Mouse (Mus musculus) heart, adult 8-10 months (tissue): ENCODE measurements around the gene Rnd3. TPM values are rescaled to one million over a fixed set of nuclear protein-coding genes. Genes with fewer than 3 reads are reported as not detected.

Experiments used
- DNase-seq: peaks from one replicate; pipeline ENCODE4 v3.0.0; 2022; ENCODE audit warnings: low spot score
- total RNA-seq, 4 experiments: library from RNA; stranded (reverse); gene quantifications; 2 replicates each; pipeline ENCODE4 v1.2.4; 2022

The Rnd3 gene
- total RNA-seq, 4 experiments from 2014 or later, result 11.8 to 15.6 (median 15.0) TPM

DNA sequence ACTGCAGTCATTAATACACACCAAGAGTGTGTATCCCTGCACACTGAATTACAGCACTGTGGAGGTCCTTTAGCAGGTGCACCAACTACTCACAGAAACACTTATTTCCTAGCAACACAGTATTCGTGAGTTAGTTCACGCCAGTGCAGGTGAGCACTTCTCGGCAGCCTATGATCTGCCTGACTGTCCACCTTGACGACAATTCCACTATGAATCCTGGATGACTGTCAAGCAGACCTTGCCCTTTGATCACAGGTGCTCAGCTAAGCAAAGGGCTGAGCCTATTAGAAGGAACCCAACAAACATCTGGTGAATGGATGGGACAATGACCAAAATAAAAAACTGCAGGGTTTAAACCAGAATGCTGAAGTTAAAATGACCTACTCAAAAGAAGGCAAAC, 20.8 kb downstream of the Rnd3 start:
- no peak for DNase-seq

DNA sequence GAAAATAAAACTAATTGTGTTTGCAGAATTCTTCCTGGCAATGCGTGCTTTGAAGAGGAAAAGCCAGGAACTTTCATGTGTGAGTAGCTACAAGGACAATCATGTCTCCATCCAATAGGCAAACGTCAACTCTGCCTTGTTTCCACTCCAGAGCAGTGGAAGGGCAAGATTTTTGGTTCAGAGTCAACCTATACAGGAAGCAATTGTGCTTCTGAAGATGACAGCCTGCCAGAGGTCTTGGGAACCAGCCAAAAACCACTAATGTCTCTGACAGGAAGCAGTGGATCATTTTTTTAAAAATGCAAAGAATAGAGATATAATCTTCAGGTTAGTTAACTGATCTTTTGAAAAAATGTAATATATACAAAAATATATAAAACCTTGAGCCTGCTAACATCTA, 38.6 kb downstream of the Rnd3 start:
- peak; percentile 16 for DNase-seq

DNA sequence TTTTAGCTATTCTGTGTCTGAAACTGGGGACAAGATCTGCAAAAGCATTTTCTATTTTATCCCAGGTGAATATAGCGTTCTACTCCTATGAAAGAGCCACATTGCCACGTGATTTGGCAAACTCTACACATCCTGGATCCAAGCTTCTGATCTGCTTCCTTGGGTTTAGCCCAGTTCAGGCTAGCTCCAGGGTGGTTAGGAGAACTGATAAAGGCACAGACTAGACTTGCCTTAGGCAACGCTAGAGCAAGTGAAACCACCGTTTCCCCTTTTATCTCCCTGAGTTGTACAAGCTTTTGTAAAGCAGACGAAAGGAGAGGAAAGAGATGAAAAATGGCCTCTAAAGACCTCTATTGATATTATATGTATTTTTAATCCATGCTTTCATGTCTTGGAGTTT, 40.3 kb downstream of the Rnd3 start:
- DNase-seq, result no peak

DNA sequence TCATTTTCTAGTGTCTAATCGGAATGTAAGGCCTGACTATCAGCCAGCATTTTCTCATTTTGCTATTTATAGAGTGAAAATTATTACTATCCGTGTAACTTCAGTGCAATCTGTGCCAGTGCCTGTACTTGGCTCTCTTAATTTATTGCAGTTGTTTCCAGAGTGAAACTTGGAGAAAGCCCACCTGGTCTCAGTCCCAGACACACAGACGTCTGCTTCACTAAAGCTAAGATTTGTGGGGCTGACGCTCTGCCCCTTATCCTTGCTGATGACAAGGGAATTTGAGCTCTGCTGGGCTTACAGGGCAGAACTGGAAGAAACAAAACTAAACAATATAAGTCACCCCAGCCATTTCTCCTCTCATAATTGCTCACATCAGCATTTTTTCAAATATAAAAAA, 47.7 kb downstream of the Rnd3 start:
- DNase-seq, result peak; percentile 23

DNA sequence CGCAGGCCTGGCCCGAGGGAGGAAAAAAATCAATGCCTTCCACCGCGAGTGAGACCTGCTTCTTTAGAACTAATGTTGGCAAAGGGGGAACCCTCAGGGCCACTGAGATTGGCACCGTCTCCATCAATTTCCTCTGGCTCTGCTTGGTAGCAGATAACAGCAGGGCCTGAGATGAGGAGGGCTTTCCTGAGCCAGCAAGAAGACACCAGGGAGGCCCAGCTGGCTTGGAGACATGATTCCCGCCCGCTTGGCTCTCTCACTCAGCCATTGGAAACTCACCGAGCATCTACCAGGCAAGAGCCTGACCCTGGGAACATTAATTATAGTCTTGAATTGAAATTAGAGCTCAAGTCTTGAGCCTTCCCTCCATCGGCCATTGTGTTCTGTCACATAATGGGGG, 48.9 kb downstream of the Rnd3 start:
- DNase-seq, result peak; percentile 7

DNA sequence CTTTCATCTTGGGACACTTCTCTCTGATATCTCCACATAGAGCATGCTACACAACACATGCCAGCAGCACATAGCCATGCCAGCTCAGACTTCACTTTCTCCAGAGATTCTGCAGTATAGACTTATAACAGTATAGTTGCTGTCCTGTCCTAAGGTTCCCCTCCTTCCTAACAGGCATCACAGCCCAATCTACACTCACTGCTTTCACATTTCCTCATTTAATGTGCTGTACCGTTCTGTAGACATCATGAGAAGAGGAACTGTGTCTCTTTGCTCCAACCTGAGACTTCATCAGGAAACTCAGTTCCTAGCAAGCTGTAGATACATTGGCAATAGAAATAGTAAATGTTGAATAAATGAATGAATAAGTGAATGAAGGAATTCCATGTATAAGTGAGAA, 49.7 kb downstream of the Rnd3 start:
- no peak for DNase-seq

DNA sequence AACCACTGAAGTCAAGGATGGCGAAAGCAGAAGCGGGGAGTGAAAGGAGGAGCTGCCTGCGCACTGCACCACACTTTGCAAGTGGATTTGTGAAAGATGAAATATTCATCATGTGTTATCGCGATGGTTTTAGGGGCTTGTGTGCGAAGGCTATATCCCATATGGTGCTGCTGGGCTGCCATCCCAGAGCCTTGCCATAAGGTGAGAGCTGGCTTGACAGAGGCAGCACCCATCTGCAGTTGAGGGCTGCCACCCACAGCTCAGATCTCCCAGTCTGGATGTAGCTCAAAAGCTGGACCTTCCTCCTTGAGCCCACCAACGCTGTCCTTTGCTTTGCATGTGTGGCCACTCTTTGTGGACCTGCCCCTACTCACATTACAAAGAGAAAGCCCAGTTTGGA, 58.2 kb downstream of the Rnd3 start:
- DNase-seq, result no peak

DNA sequence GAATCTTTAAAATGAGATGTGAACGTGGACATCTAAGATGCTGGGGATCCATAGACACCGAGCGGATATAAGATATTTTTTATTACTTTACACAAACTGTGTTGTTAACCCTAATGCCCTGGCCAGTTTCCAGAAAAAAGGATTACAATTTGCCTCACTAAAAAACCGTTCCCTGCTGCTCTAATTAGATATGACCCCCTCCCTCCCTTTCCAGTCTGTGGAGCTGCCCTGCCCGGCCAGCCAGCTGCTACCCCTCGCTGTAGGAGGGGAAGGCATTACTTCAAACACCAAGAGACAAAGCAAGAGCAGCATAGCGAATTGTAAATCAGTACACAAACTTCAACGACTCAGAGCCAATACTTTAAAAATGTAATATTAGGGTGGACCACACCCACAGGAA, 58.9 kb downstream of the Rnd3 start:
- no peak for DNase-seq

DNA sequence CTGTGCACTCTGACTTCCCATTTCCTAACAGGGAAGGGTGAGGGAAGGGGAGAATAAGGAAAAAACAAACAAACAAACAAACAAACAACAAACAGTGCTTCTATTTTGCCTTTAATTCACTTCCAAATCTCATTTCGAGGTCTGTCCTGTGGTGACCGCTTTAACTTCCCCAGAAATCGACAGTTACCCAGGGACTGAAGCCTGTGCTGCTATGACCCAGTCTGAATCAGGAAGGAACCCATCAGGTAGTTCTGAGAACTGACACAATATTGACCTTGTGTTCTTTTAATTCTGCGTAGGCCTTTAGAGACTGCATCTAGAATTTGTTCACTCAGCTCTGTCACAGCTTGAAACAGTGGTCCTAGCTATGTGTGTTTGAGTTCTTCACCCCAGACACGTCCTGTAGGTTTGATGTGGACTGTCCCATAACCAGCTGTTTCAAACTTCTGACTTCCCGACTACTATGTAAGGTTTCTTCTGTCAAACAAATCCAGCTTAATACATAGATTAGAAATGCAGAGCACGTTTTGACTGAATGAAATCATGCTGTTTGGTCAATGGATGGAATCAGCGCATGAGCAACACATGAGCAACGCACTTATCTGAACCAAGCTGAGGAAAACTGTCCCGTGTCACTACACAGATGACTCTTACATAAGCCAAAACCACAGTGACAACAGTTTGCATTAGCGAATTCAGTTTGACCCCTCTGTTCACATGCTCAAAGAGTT, 59.9 kb downstream of the Rnd3 start:
- DNase-seq, result no peak

DNA sequence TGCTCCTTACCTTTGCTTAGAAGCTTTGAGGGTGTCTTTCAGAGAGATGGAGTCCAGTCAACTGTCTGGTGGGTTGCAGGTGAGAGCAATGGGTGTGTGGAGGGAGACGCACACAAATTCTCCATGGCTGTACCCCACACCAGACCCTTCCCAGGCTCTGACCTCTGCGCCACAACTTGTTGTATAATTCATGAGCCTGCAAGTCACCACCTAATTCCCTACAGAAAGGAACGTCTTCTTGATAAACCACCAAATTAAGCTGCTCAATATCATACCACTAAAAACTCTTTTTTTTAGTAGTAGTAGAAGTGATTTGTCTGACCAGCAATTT, 60.8 kb downstream of the Rnd3 start:
- no peak for DNase-seq

DNA sequence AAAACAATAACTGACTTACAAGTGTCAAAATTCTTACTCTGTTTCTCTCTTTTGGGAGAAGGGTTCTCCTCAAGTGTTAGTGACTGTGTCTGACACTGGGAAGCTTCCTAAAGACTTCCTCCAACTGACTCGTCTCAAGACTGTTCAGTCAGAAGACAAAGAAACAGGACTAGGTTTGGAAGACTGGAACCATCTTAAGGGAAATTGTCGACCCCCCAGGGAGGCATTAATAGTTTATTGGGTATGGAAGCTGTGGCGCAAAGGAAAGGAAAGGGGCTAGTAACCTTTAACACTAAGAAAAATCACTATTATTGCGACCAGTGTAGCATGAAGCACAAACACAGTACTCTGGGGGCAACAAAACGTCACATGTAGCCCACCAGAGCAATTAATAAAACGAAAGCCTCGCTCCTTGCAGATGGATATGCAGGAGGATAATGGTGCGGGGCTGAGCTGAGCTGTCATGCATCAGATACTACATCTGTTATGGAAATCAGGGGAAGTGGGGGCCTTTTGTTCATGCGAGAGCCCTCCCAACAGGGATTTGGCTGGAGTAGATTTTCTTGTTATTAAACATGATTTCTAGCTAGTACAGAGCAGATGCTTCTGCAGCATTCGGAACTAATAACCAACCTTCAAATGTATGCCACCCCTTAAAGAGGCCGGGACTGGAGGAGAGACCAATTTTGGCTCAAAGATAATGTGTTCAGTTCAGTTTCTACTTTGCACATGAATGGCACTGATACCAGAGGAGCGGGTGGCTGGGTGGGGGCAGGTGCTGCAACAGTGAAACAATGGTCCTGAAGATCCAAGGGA, 61.4 kb downstream of the Rnd3 start:
- DNase-seq, result no peak

DNA sequence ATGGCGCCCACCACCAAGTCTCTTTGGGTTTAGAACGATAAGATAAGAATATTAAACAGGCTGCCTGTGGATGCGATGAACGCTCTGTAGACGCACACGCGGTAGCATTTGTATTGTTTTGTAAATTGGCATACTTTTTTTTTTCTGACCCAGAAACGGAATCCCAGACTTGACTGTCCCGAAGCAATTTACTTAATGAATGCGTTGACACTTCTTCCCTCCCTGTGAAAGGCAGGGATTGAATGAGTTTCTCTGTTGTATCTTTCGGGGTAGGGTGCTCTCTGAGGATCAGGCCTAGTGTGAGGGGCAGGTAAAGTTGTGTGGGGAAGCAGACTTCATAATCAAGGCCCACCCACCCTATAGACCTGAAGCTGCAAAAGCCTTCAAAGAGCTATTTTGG, 63.8 kb downstream of the Rnd3 start:
- no peak for DNase-seq

DNA sequence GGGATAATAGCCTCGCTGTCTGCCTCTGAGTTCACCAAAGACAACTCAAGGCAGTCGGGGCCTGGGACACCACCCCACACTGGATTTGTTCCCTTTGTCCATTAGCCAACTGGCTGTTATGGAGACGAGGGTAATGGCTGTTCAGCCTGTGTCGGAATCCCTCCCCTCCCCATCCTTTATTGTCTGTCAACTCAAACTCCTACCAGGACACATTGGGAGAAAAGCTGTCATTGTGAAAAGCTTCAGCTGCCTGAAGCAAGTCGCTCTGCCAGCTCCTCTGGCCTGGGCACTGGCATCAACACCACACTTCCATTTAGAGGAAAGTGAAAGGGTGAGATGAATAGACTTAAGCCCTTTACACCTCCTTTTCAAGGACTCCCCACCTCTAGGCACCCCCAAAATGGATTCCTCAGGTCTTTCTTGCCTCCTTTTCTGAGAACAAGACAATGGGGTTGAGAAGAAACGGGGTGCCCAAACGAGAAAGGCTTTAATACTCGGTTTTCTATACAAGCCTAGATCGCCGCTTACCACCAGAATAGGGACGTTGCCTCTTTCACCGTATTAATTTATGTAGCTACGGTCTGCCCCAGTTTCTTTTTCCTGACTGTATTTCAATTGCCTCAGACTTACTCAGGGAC, 66.1 kb downstream of the Rnd3 start:
- no peak for DNase-seq
